Mouse (Mus musculus): Measurements from ENCODE around the gene Spred3. TPM values are rescaled to one million over a fixed set of nuclear protein-coding genes. Genes with fewer than 3 reads are reported as not detected.

The Spred3 gene
- polyA plus RNA-seq, 1 experiment = 35.6 TPM

- peak; percentile 99 for DNase-seq (ENCODE audit: low read depth)
- TF ChIP-seq CTCF (IDR thresholded peaks at IDR 0.05; ENCODE audit: borderline replicate concordance, extremely low read depth, insufficient read depth, insufficient read length) = peak; percentile 26; the same call in 1 of the 2 replicates
- peak; percentile 84 for TF ChIP-seq POLR2A (IDR thresholded peaks at IDR 0.05; ENCODE audit: borderline replicate concordance, extremely low read depth, insufficient read depth, insufficient read length, poor library complexity, severe bottlenecking)
These were observed 10.1 kb upstream of the Spred3 start, which contains the start of gene Psmd8 for GRCm38 (mm10) chr7:29180077-29180853. Gene Psmd8, minus strand, starts transcription at chr7:29180701.

- TF ChIP-seq POLR2A (IDR thresholded peaks at IDR 0.05; ENCODE audit: borderline replicate concordance, extremely low read depth, insufficient read depth, insufficient read length, poor library complexity, severe bottlenecking) (no peak), CTCF (IDR thresholded peaks at IDR 0.05; ENCODE audit: borderline replicate concordance, extremely low read depth, insufficient read depth, insufficient read length) (no peak)
- no peak for DNase-seq (ENCODE audit: low read depth)
These were observed 9.1 kb upstream of the Spred3 start for GRCm38 (mm10) chr7:29179323-29179722.

GRCm38 (mm10) chr7:29178106-29178505 is 7.9 kb upstream of the Spred3 start:
- no peak for TF ChIP-seq POLR2A (IDR thresholded peaks at IDR 0.05; ENCODE audit: borderline replicate concordance, extremely low read depth, insufficient read depth, insufficient read length, poor library complexity, severe bottlenecking)
- TF ChIP-seq CTCF (IDR thresholded peaks at IDR 0.05; ENCODE audit: borderline replicate concordance, extremely low read depth, insufficient read depth, insufficient read length) = no peak
- no peak for DNase-seq (ENCODE audit: low read depth)

GRCm38 (mm10) chr7:29172390-29173016 is 2.3 kb upstream of the Spred3 start:
- DNase-seq (ENCODE audit: low read depth) = peak; percentile 10
- TF ChIP-seq CTCF (IDR thresholded peaks at IDR 0.05; ENCODE audit: borderline replicate concordance, extremely low read depth, insufficient read depth, insufficient read length) (no peak), POLR2A (IDR thresholded peaks at IDR 0.05; ENCODE audit: borderline replicate concordance, extremely low read depth, insufficient read depth, insufficient read length, poor library complexity, severe bottlenecking) (no peak)

- TF ChIP-seq POLR2A (IDR thresholded peaks at IDR 0.05; ENCODE audit: borderline replicate concordance, extremely low read depth, insufficient read depth, insufficient read length, poor library complexity, severe bottlenecking) (no peak), CTCF (IDR thresholded peaks at IDR 0.05; ENCODE audit: borderline replicate concordance, extremely low read depth, insufficient read depth, insufficient read length) (no peak)
These were observed 1.4 kb upstream of the Spred3 start for GRCm38 (mm10) chr7:29171562-29172097.

GRCm38 (mm10) chr7:29170755-29171561 is 747 bp upstream of the Spred3 start:
- no peak for TF ChIP-seq POLR2A (IDR thresholded peaks at IDR 0.05; ENCODE audit: borderline replicate concordance, extremely low read depth, insufficient read depth, insufficient read length, poor library complexity, severe bottlenecking)
- no peak for TF ChIP-seq CTCF (IDR thresholded peaks at IDR 0.05; ENCODE audit: borderline replicate concordance, extremely low read depth, insufficient read depth, insufficient read length)
- DNase-seq (ENCODE audit: low read depth) = peak; percentile 32

More at GRCm38 (mm10) chr7:29171562-29172097, 1.4 kb upstream of the Spred3 start:
- peak; percentile 2 for DNase-seq (ENCODE audit: low read depth)

GRCm38 (mm10) chr7:29169231-29170065 is 763 bp downstream of the Spred3 start:
- TF ChIP-seq CTCF (IDR thresholded peaks at IDR 0.05; ENCODE audit: borderline replicate concordance, extremely low read depth, insufficient read depth, insufficient read length) = no peak
- TF ChIP-seq POLR2A (IDR thresholded peaks at IDR 0.05; ENCODE audit: borderline replicate concordance, extremely low read depth, insufficient read depth, insufficient read length, poor library complexity, severe bottlenecking) = no peak
- DNase-seq (ENCODE audit: low read depth) = peak; percentile 94

GRCm38 (mm10) chr7:29168791-29169230 is 1.4 kb downstream of the Spred3 start:
- TF ChIP-seq POLR2A (IDR thresholded peaks at IDR 0.05; ENCODE audit: borderline replicate concordance, extremely low read depth, insufficient read depth, insufficient read length, poor library complexity, severe bottlenecking) (no peak), CTCF (IDR thresholded peaks at IDR 0.05; ENCODE audit: borderline replicate concordance, extremely low read depth, insufficient read depth, insufficient read length) (no peak)
- DNase-seq (ENCODE audit: low read depth) = peak; percentile 78

- DNase-seq (ENCODE audit: low read depth) = no peak
- no peak for TF ChIP-seq CTCF (IDR thresholded peaks at IDR 0.05; ENCODE audit: borderline replicate concordance, extremely low read depth, insufficient read depth, insufficient read length)
- TF ChIP-seq POLR2A (IDR thresholded peaks at IDR 0.05; ENCODE audit: borderline replicate concordance, extremely low read depth, insufficient read depth, insufficient read length, poor library complexity, severe bottlenecking) = no peak
These were observed 2.0 kb downstream of the Spred3 start for GRCm38 (mm10) chr7:29168121-29168695.

GRCm38 (mm10) chr7:29167656-29168055 is 2.6 kb downstream of the Spred3 start:
- DNase-seq (ENCODE audit: low read depth) = no peak
- no peak for TF ChIP-seq CTCF (IDR thresholded peaks at IDR 0.05; ENCODE audit: borderline replicate concordance, extremely low read depth, insufficient read depth, insufficient read length)
- TF ChIP-seq POLR2A (IDR thresholded peaks at IDR 0.05; ENCODE audit: borderline replicate concordance, extremely low read depth, insufficient read depth, insufficient read length, poor library complexity, severe bottlenecking) = no peak

Measured in brain, embryonic 14.5 days (tissue).